Mouse (Mus musculus): ENCODE data around the gene Tmx2.
A peak's percentile ranks its signal among the peaks of the same experiment; 100 is the strongest.

- no peak for TF ChIP-seq CTCF (IDR thresholded peaks at IDR 0.05; ENCODE audit: insufficient read depth, low read length)
- peak; percentile 71; the same call in 1 of the 2 replicates for TF ChIP-seq POLR2A (IDR thresholded peaks at IDR 0.05; ENCODE audit: borderline replicate concordance, extremely low read depth, low read depth, low read length)
Observed at GRCm38 (mm10) chr2:84635611-84636010, 43.3 kb downstream of the Tmx2 start.

Measured in lung, adult 2 months (tissue).